Mouse (Mus musculus) lung, adult 2 months (tissue): Measurements from ENCODE around the gene Stk17b. TPM values are rescaled to one million over a fixed set of nuclear protein-coding genes. Genes with fewer than 3 reads are reported as not detected.

Experiments used
- DNase-seq: peaks from one replicate; pipeline ENCODE4 v3.0.0; 2022
- H3K4me1 ChIP-seq: fragments of 200-500 bp; 2 replicates; pipeline ENCODE4 v1.6.1; 2011; ENCODE audit warnings: low read length; ENCODE audit not compliant: control insufficient read depth, insufficient read depth
- H3K4me3 ChIP-seq: fragments of 200-500 bp; replicated peaks from 2 replicates; pipeline ENCODE3; 2011; ENCODE audit warnings: low read depth, mild to moderate bottlenecking, control low read depth, low read length; ENCODE audit errors: extremely low read depth
- CTCF ChIP-seq: fragments of 200-500 bp; IDR thresholded peaks from 2 replicates; pipeline ENCODE4 v1.5.1; 2011; ENCODE audit warnings: mild to moderate bottlenecking, low read length, control low read depth; ENCODE audit not compliant: insufficient read depth
- POLR2A ChIP-seq: fragments of 200-500 bp; IDR thresholded peaks from 2 replicates; pipeline ENCODE4 v1.6.1; 2011; ENCODE audit warnings: low read depth, mild to moderate bottlenecking, control low read depth, low read length, borderline replicate concordance; ENCODE audit errors: extremely low read depth
- WGBS: fragments of 180-500 bp; shearing (Covaris S2); methylation state at CpG from one replicate; pipeline ENCODE4 v1.1.7; 2018; 5-methylcytosine and 5-hydroxymethylcytosine counted together
- polyA plus RNA-seq: library from polyadenylated mRNA; depleted of rRNA; stranded (reverse); fragments of >200 nt; gene quantifications from 2 replicates; pipeline ENCODE4 v1.2.3, GENCODE M21; 2012

The Stk17b gene
- polyA plus RNA-seq, 1 experiment, result 9.3 TPM

- no peak for DNase-seq
- Histone ChIP-seq H3K4me1 (peaks cover 6% of the 10 kb centered on the region), H3K4me3 (no peak overlapping the region)
- 86% methylated on average over 2 of the region's 2 CpGs for WGBS
- TF ChIP-seq CTCF (no peak), POLR2A (no peak)
Observed at GRCm38 (mm10) chr1:53816353-53816752, 31.3 kb upstream of the Stk17b start.

- Histone ChIP-seq H3K4me3 (no peak overlapping the region), H3K4me1 (no peaks in the 10 kb centered on the region)
- no peak for DNase-seq
- WGBS, result 40% methylated on average over 2 of the region's 2 CpGs
- no peak for TF ChIP-seq POLR2A
- TF ChIP-seq CTCF, result no peak
Observed at GRCm38 (mm10) chr1:53814077-53814705, 29.2 kb upstream of the Stk17b start.

DNA sequence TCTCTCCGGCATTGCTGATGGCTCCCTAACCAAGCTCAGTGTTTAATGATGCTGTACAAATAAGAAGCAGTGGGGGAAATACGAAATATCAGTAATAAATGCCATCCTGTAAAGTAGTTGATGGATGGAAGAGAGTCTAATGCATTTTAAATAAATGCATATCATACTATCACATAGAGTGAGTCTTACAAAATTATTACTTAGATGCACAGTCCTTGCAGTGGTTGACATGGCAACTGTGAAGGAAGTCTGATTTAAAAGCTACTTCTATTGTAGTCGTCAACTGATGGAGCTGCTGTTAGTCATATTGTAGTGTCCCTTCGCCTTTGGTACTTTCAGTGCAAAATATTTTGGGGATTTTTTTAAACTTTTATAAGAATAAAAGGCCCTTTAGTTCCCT, 26.9 kb upstream of the Stk17b start:
- 87% methylated on average over 4 of the region's 4 CpGs for WGBS

GRCm38 (mm10) chr1:53808229-53808628, 23.2 kb upstream of the Stk17b start:
- H3K4me1 ChIP-seq, result no peaks in the 10 kb centered on the region
- whole genome bisulfite sequencing, result 57% methylated on average over 2 of the region's 2 CpGs
- TF ChIP-seq CTCF (no peak), POLR2A (no peak)

More for the DNA sequence above, 26.9 kb upstream of the Stk17b start:
- no peaks in the 10 kb centered on the region for H3K4me1 ChIP-seq
- no peak for TF ChIP-seq CTCF
- no peak for TF ChIP-seq POLR2A
- H3K4me3 ChIP-seq, result no peak overlapping the region
- no peak for DNase-seq

DNA sequence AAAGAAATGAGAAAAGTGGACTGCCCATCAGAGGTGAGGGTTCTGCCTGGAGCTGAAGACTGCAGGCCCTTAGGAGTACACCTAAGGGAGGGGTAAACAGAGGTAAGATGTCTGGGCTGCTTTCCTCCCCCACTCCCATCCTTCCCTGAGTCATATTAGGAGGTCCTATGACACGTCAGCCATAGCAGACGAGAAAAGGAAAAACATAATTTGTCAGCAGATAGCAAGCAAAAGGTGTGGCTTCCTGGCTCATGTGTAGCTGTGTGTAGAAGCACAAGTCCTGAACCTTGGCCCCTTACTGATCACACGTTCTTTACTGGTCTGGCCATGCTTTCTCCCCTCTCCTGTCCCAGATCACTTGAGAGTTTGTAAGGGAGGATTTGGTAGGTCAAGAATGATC, 12.8 kb upstream of the Stk17b start:
- H3K4me3 ChIP-seq, result no peak overlapping the region
- 35% methylated on average over 3 of the region's 3 CpGs for WGBS
- TF ChIP-seq CTCF (no peak), POLR2A (no peak)
- H3K4me1 ChIP-seq, result no peaks in the 10 kb centered on the region
- DNase-seq, result no peak

More at GRCm38 (mm10) chr1:53808229-53808628, 23.2 kb upstream of the Stk17b start:
- no peak for DNase-seq
- no peak overlapping the region for H3K4me3 ChIP-seq

- DNase-seq, result no peak
- H3K4me3 ChIP-seq, result no peak overlapping the region
- no peaks in the 10 kb centered on the region for H3K4me1 ChIP-seq
- no peak for TF ChIP-seq CTCF
- TF ChIP-seq POLR2A, result no peak
- WGBS, result 64% methylated on average over 5 of the region's 5 CpGs
Observed at GRCm38 (mm10) chr1:53797074-53797473, 12.1 kb upstream of the Stk17b start.

- no peaks in the 10 kb centered on the region for H3K4me1 ChIP-seq
- no peak for DNase-seq
- H3K4me3 ChIP-seq, result no peak overlapping the region
- TF ChIP-seq POLR2A (no peak), CTCF (no peak)
- 90% methylated on average over 6 of the region's 6 CpGs for WGBS
Observed at GRCm38 (mm10) chr1:53796271-53796670, 11.2 kb upstream of the Stk17b start.

DNA sequence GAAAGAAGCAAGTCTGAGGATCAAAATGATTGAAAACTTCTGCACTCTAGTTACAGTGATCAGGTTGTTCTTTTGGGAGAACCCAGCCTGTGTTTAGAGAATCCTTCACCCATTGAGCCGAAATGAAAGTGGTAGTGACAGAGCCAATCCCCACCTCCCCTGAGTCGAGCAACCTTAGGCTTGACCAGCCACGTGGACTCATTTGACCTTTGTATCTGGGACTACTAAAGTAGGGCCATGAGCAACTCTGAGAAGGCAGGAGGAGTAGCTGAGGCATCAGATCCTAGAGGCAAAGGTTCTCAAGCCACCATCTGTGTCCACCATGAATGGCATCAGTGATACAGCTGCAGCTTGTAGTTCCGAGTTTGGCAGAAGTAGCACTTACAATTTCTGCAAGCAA, 10.6 kb upstream of the Stk17b start:
- Histone ChIP-seq H3K4me3 (no peak overlapping the region), H3K4me1 (no peaks in the 10 kb centered on the region)
- WGBS, result 75% methylated on average over 4 of the region's 4 CpGs
- TF ChIP-seq POLR2A, result no peak
- no peak for DNase-seq

GRCm38 (mm10) chr1:53795081-53795480, 10.1 kb upstream of the Stk17b start:
- no peak for DNase-seq
- WGBS, result 90% methylated on average over 5 of the region's 5 CpGs
- H3K4me3 ChIP-seq, result no peak overlapping the region
- no peaks in the 10 kb centered on the region for H3K4me1 ChIP-seq
- no peak for TF ChIP-seq POLR2A
- TF ChIP-seq CTCF, result no peak

GRCm38 (mm10) chr1:53794279-53794678, 9.3 kb upstream of the Stk17b start:
- DNase-seq, result no peak
- 72% methylated on average over 2 of the region's 2 CpGs for WGBS
- Histone ChIP-seq H3K4me1 (no peaks in the 10 kb centered on the region), H3K4me3 (no peak overlapping the region)
- TF ChIP-seq CTCF (no peak), POLR2A (no peak)

GRCm38 (mm10) chr1:53791343-53791742, 6.3 kb upstream of the Stk17b start:
- DNase-seq, result no peak
- Histone ChIP-seq H3K4me3 (no peak overlapping the region), H3K4me1 (no peaks in the 10 kb centered on the region)
- 64% methylated on average over 2 of the region's 2 CpGs for WGBS
- TF ChIP-seq POLR2A (no peak), CTCF (no peak)
